Mouse (Mus musculus) neural tube, embryonic 13.5 days (tissue): ENCODE results near the gene Aars. TPM values are rescaled to one million over a fixed set of nuclear protein-coding genes. Genes with fewer than 3 reads are reported as not detected.
"Not testable (repeated sequence)": the region's sequence is repeated elsewhere in the genome, so short reads cannot be mapped to it uniquely, and the experiment has no call there.

Source experiments
- ATAC-seq: fragments of 200-750 bp; cut with Nextera tagmentation; 2 replicates; pipeline ENCODE4 v1.8.0; 2017; ENCODE audit warnings: low read depth, mild to moderate bottlenecking, moderate TSS enrichment, moderate library complexity
- H3K27ac ChIP-seq: fragments of 300-500 bp; sonication (generic); replicated peaks from 2 replicates; pipeline ENCODE4 v1.5.1; 2015; ENCODE audit warnings: moderate library complexity, mild to moderate bottlenecking, inconsistent platforms
- H3K27me3 ChIP-seq: fragments of 300-500 bp; sonication (generic); 2 replicates; pipeline ENCODE4 v1.6.1; 2015; ENCODE audit warnings: mild to moderate bottlenecking, inconsistent platforms
- H3K36me3 ChIP-seq: fragments of 300-500 bp; sonication (generic); 2 replicates; pipeline ENCODE4 v1.6.1; 2015; ENCODE audit warnings: mild to moderate bottlenecking, inconsistent platforms
- H3K4me1 ChIP-seq: fragments of 300-500 bp; sonication (generic); replicated peaks from 2 replicates; pipeline ENCODE4 v1.6.1; 2015; ENCODE audit warnings: inconsistent platforms
- H3K4me2 ChIP-seq: fragments of 300-500 bp; sonication (generic); 2 replicates; pipeline ENCODE4 v1.6.1; 2015; ENCODE audit warnings: inconsistent platforms, mild to moderate bottlenecking, moderate library complexity
- H3K4me3 ChIP-seq: fragments of 300-500 bp; sonication (generic); 2 replicates; pipeline ENCODE4 v1.5.1; 2015; ENCODE audit warnings: mild to moderate bottlenecking, inconsistent platforms
- H3K9ac ChIP-seq: fragments of 300-500 bp; sonication (generic); 2 replicates; pipeline ENCODE4 v1.6.1; 2015; ENCODE audit warnings: moderate library complexity, mild to moderate bottlenecking, inconsistent platforms
- H3K9me3 ChIP-seq: fragments of 300-500 bp; sonication (generic); 2 replicates; pipeline ENCODE4 v1.6.1; 2016; ENCODE audit warnings: inconsistent platforms
- WGBS: fragments of 180-500 bp; shearing (Covaris S2); methylation state at CpG from one replicate; pipeline ENCODE4 v1.1.7; 2015; 5-methylcytosine and 5-hydroxymethylcytosine counted together
- microRNA-seq: library from miRNA; unstranded; fragments of <30 nt; microRNA quantifications from one replicate; pipeline ENCODE4, GENCODE M21; 2016
- polyA plus RNA-seq: library from polyadenylated mRNA; unstranded; fragments of >200 nt; fragmentation: Nextera tagmentation; extraction: Ambion mirVana; gene quantifications from 2 replicates; pipeline ENCODE4 v1.2.1, GENCODE M21; 2015

The Aars gene
- polyA plus RNA-seq, 1 experiment from 2014 or later: 75.3 TPM

GRCm38 (mm10) chr8:111081580-111082258 is 48.8 kb downstream of the Aars start:
- H3K36me3 ChIP-seq: no peaks in the 10 kb centered on the region
- no peak overlapping the region for H3K27ac ChIP-seq
- WGBS: 49% methylated on average over 12 of the region's 12 CpGs
- 0 out of 2 replicates have a peak overlapping the region, but pooled peaks have one; percentile 1 for H3K9ac ChIP-seq
- no peaks in the 10 kb centered on the region for H3K27me3 ChIP-seq
- H3K4me1 ChIP-seq: peaks cover 9% of the 10 kb centered on the region
- no peak for ATAC-seq
- no peak overlapping the region for H3K4me3 ChIP-seq
- H3K4me2 ChIP-seq: no peak overlapping the region
- H3K9me3 ChIP-seq: no peaks in the 10 kb centered on the region

- not testable (repeated sequence) for ATAC-seq
Measured at GRCm38 (mm10) chr8:111083936-111084335, 51.0 kb downstream of the Aars start.

GRCm38 (mm10) chr8:111090126-111090525 is 57.2 kb downstream of the Aars start:
- peaks cover 7% of the 10 kb centered on the region for H3K4me1 ChIP-seq
- H3K9ac ChIP-seq: no peak overlapping the region
- 0% methylated on average over 2 of the region's 2 CpGs for WGBS
- H3K9me3 ChIP-seq: no peaks in the 10 kb centered on the region
- H3K4me3 ChIP-seq: no peak overlapping the region
- no peak overlapping the region for H3K27ac ChIP-seq
- no peak overlapping the region for H3K4me2 ChIP-seq
- H3K36me3 ChIP-seq: no peaks in the 10 kb centered on the region
- no peak for ATAC-seq
- no peaks in the 10 kb centered on the region for H3K27me3 ChIP-seq

More at GRCm38 (mm10) chr8:111083936-111084335, 51.0 kb downstream of the Aars start:
- not testable (repeated sequence) for H3K27ac ChIP-seq, H3K4me2 ChIP-seq, H3K4me1 ChIP-seq, H3K9ac ChIP-seq, H3K36me3 ChIP-seq, H3K27me3 ChIP-seq, H3K4me3 ChIP-seq, H3K9me3 ChIP-seq
- 93% methylated on average over 5 of the region's 5 CpGs for WGBS

- Histone ChIP-seq H3K4me1 (peaks cover 22% of the 10 kb centered on the region), H3K27ac (no peak overlapping the region), H3K9ac (no peak overlapping the region), H3K9me3 (no peaks in the 10 kb centered on the region), H3K36me3 (no peaks in the 10 kb centered on the region), H3K4me2 (no peak overlapping the region), H3K27me3 (no peaks in the 10 kb centered on the region), H3K4me3 (no peak overlapping the region)
- no peak for ATAC-seq
- WGBS: 85% methylated on average over 7 of the region's 7 CpGs
Measured at GRCm38 (mm10) chr8:111091706-111092105, 58.8 kb downstream of the Aars start.

GRCm38 (mm10) chr8:111092326-111092725 is 59.4 kb downstream of the Aars start, which contains the start of gene Clec18a:
Gene Clec18a (minus strand): TSS chr8:111092426.
- H3K9me3 ChIP-seq, H3K36me3 ChIP-seq, H3K9ac ChIP-seq, H3K27me3 ChIP-seq, H3K4me3 ChIP-seq, H3K27ac ChIP-seq, ATAC-seq, H3K4me2 ChIP-seq: not testable (repeated sequence)
- WGBS: 86% methylated on average over 5 of the region's 6 CpGs
- peaks cover 22% of the 10 kb centered on the region for H3K4me1 ChIP-seq

- peak within 1 kb of the TSS; percentile 79 for H3K27ac ChIP-seq
- ATAC-seq: peak; percentile 91
- no peaks in the 10 kb centered on the region for H3K9me3 ChIP-seq
- peaks cover 22% of the 10 kb centered on the region for H3K4me1 ChIP-seq
- peak within 1 kb of the TSS; percentile 78 for H3K4me2 ChIP-seq
- peak within 1 kb of the TSS; percentile 63 for H3K4me3 ChIP-seq
- H3K9ac ChIP-seq: peak within 1 kb of the TSS; percentile 77
- H3K27me3 ChIP-seq: no peaks in the 10 kb centered on the region
- no peaks in the 10 kb centered on the region for H3K36me3 ChIP-seq
- WGBS: 6% methylated on average over 63 of the region's 72 CpGs
Measured at GRCm38 (mm10) chr8:111093865-111094718, 61.1 kb downstream of the Aars start, which contains the start of gene Pdpr. Gene Pdpr (plus strand): TSS chr8:111094630.

- not testable (repeated sequence) for H3K36me3 ChIP-seq, H3K27me3 ChIP-seq, H3K9me3 ChIP-seq
- WGBS: under 1% methylated on average over 54 of the region's 69 CpGs
- peak; percentile 71; the same call in 1 of the 2 replicates for ATAC-seq
- Histone ChIP-seq H3K27ac (peak overlapping the region; percentile 42; the same call in 1 of the 2 replicates), H3K9ac (peak overlapping the region; percentile 77), H3K4me2 (peak overlapping the region; percentile 78), H3K4me1 (peaks cover 22% of the 10 kb centered on the region), H3K4me3 (peak overlapping the region; percentile 63)
Measured at GRCm38 (mm10) chr8:111094719-111095302, 61.9 kb downstream of the Aars start.

Small RNA genes lying within 50 kb of the gene (microRNA-seq; reads per million reads assigned to microRNA genes)
- gene Gm24103: not detected
- gene Mir3473d: not detected

Other genes starting within 250 kb of the Aars start
- 2.5 and 2.6 TPM in 2 replicates for gene Il34, start 227.2 kb upstream of the Aars start, polyA plus RNA-seq
- 74.2 and 78.9 TPM in 2 replicates for gene Cog4, start 186.5 kb upstream of the Aars start, polyA plus RNA-seq
- gene Sf3b3, start 186.4 kb upstream of the Aars start, polyA plus RNA-seq: 93.9 and 112 TPM in 2 replicates
- gene Fuk, start 130.7 kb upstream of the Aars start, polyA plus RNA-seq: 6.9 and 8.4 TPM in 2 replicates
- 24.7 and 25.2 TPM in 2 replicates for gene St3gal2, start 113.2 kb upstream of the Aars start, polyA plus RNA-seq
- 11.1 and 14.3 TPM in 2 replicates for gene Ddx19a, start 35.3 kb upstream of the Aars start, polyA plus RNA-seq
- 6.5 and 6.7 TPM in 2 replicates for gene Ddx19b, start 1.4 kb upstream of the Aars start, polyA plus RNA-seq
- gene Exosc6, start 23.2 kb downstream of the Aars start, polyA plus RNA-seq: not detected in 2 replicates
- 1.9 and 3.1 TPM in 2 replicates for gene Clec18a, start 59.3 kb downstream of the Aars start, polyA plus RNA-seq
- 9.6 and 11.6 TPM in 2 replicates for gene Pdpr, start 61.5 kb downstream of the Aars start, polyA plus RNA-seq
- 69.5 and 83.4 TPM in 2 replicates for gene Glg1, start 226.1 kb downstream of the Aars start, polyA plus RNA-seq